Mouse (Mus musculus): ENCODE measurements around the gene Arid3c. TPM values are rescaled to one million over a fixed set of nuclear protein-coding genes. Genes with fewer than 3 reads are reported as not detected.
A peak's percentile ranks its signal among the peaks of the same experiment; 100 is the strongest.
"Not testable (repeated sequence)": the region's sequence is repeated elsewhere in the genome, so short reads cannot be mapped to it uniquely, and the experiment has no call there.

Gene Arid3c
- total RNA-seq, 2 experiments from 2014 or later = not detected

- DNase-seq (ENCODE audit: low spot score in 2 of 2) = peak in 1 of 2 experiments; percentile 38
Observed at GRCm38 (mm10) chr4:41707011-41707535, 23.9 kb downstream of the Arid3c start.

- no peak for DNase-seq (ENCODE audit: low spot score in 2 of 2)
Observed at GRCm38 (mm10) chr4:41705922-41706754, 24.8 kb downstream of the Arid3c start.

- DNase-seq (ENCODE audit: low spot score in 2 of 2) = no peak
Observed at GRCm38 (mm10) chr4:41704651-41705050, 26.3 kb downstream of the Arid3c start.

- DNase-seq (ENCODE audit: low spot score in 2 of 2) = not testable (repeated sequence)
Observed at GRCm38 (mm10) chr4:41702226-41702625, 28.7 kb downstream of the Arid3c start.

GRCm38 (mm10) chr4:41700224-41700623, 30.7 kb downstream of the Arid3c start:
- DNase-seq (ENCODE audit: low spot score in 2 of 2) = not testable (repeated sequence)

- not testable (repeated sequence) for DNase-seq (ENCODE audit: low spot score in 2 of 2)
Observed at GRCm38 (mm10) chr4:41699783-41700182, 31.2 kb downstream of the Arid3c start, which contains the start of gene Il11ra1. Gene Il11ra1 (plus strand): TSS chr4:41699989.

GRCm38 (mm10) chr4:41698421-41699016, 32.4 kb downstream of the Arid3c start:
- DNase-seq (ENCODE audit: low spot score in 2 of 2) = not testable (repeated sequence)

GRCm38 (mm10) chr4:41696930-41697841, 33.8 kb downstream of the Arid3c start, which contains the start of gene Cntfr:
Gene Cntfr (minus strand): TSS chr4:41697089.
- DNase-seq (ENCODE audit: low spot score in 2 of 2) = peak; percentile 67 to 70

- DNase-seq (ENCODE audit: low spot score in 2 of 2) = not testable (repeated sequence)
Observed at GRCm38 (mm10) chr4:41696452-41696851, 34.5 kb downstream of the Arid3c start.

- DNase-seq (ENCODE audit: low spot score in 2 of 2) = not testable (repeated sequence)
Observed at GRCm38 (mm10) chr4:41695800-41696199, 35.1 kb downstream of the Arid3c start.

- not testable (repeated sequence) for DNase-seq (ENCODE audit: low spot score in 2 of 2)
Observed at GRCm38 (mm10) chr4:41693511-41693910, 37.4 kb downstream of the Arid3c start.

GRCm38 (mm10) chr4:41690014-41690413, 40.9 kb downstream of the Arid3c start:
- not testable (repeated sequence) for DNase-seq (ENCODE audit: low spot score in 2 of 2)

- DNase-seq (ENCODE audit: low spot score in 2 of 2) = not testable (repeated sequence)
Observed at GRCm38 (mm10) chr4:41688562-41688961, 42.4 kb downstream of the Arid3c start.

- not testable (repeated sequence) for DNase-seq (ENCODE audit: low spot score in 2 of 2)
Observed at GRCm38 (mm10) chr4:41685882-41686492, 45.0 kb downstream of the Arid3c start.

GRCm38 (mm10) chr4:41684931-41685453, 46.0 kb downstream of the Arid3c start:
- not testable (repeated sequence) for DNase-seq (ENCODE audit: low spot score in 2 of 2)

- DNase-seq (ENCODE audit: low spot score in 2 of 2) = not testable (repeated sequence)
Observed at GRCm38 (mm10) chr4:41684131-41684930, 46.6 kb downstream of the Arid3c start.

- DNase-seq (ENCODE audit: low spot score in 2 of 2) = not testable (repeated sequence)
Observed at GRCm38 (mm10) chr4:41683303-41683702, 47.6 kb downstream of the Arid3c start.

- no peak for DNase-seq (ENCODE audit: low spot score in 2 of 2)
Observed at GRCm38 (mm10) chr4:41682789-41683188, 48.2 kb downstream of the Arid3c start.

GRCm38 (mm10) chr4:41681947-41682346, 49.0 kb downstream of the Arid3c start:
- no peak for DNase-seq (ENCODE audit: low spot score in 2 of 2)
